Mouse (Mus musculus): ENCODE data around the gene Klhl29. TPM values are rescaled to one million over a fixed set of nuclear protein-coding genes. Genes with fewer than 3 reads are reported as not detected.
A peak's percentile ranks its signal among the peaks of the same experiment; 100 is the strongest.

Gene Klhl29
- not detected in 2 replicates for polyA plus RNA-seq (2012; ENCODE audit: insufficient read depth, insufficient read length, missing spikeins)

- Histone ChIP-seq H3K27ac (ENCODE audit: insufficient read depth, low read depth, low read length) (no peak within 1 kb of the TSS), H3K4me1 (ENCODE audit: control insufficient read depth, insufficient read depth, low read length) (no peaks in the 10 kb centered on the region), H3K4me3 (ENCODE audit: insufficient read depth, low read length) (no peak within 1 kb of the TSS)
- TF ChIP-seq POLR2A (IDR thresholded peaks at IDR 0.05; ENCODE audit: borderline replicate concordance, low read depth, low read length): no peak
- no peak for TF ChIP-seq CTCF (IDR thresholded peaks at IDR 0.05; ENCODE audit: low read depth, low read length)
Measured at GRCm38 (mm10) chr12:5375616-5376461, at the start of gene Klhl29. TSS of gene Klhl29 (minus strand) at chr12:5375682.

GRCm38 (mm10) chr12:5425276-5425675 is 49.8 kb upstream of the Klhl29 start:
- H3K4me3 ChIP-seq (ENCODE audit: insufficient read depth, low read length): no peak overlapping the region
- H3K27ac ChIP-seq (ENCODE audit: insufficient read depth, low read depth, low read length): no peak overlapping the region
- TF ChIP-seq POLR2A (IDR thresholded peaks at IDR 0.05; ENCODE audit: borderline replicate concordance, low read depth, low read length): no peak
- TF ChIP-seq CTCF (IDR thresholded peaks at IDR 0.05; ENCODE audit: low read depth, low read length): no peak
- H3K4me1 ChIP-seq (ENCODE audit: control insufficient read depth, insufficient read depth, low read length): no peaks in the 10 kb centered on the region

- TF ChIP-seq CTCF (IDR thresholded peaks at IDR 0.05; ENCODE audit: low read depth, low read length) (no peak), POLR2A (IDR thresholded peaks at IDR 0.05; ENCODE audit: borderline replicate concordance, low read depth, low read length) (no peak)
- H3K4me1 ChIP-seq (ENCODE audit: control insufficient read depth, insufficient read depth, low read length): no peaks in the 10 kb centered on the region
- H3K27ac ChIP-seq (ENCODE audit: insufficient read depth, low read depth, low read length): no peak overlapping the region
- no peak overlapping the region for H3K4me3 ChIP-seq (ENCODE audit: insufficient read depth, low read length)
Measured at GRCm38 (mm10) chr12:5415806-5416205, 40.3 kb upstream of the Klhl29 start.

GRCm38 (mm10) chr12:5413976-5414375 is 38.5 kb upstream of the Klhl29 start:
- no peaks in the 10 kb centered on the region for H3K4me1 ChIP-seq (ENCODE audit: control insufficient read depth, insufficient read depth, low read length)
- H3K27ac ChIP-seq (ENCODE audit: insufficient read depth, low read depth, low read length): no peak overlapping the region
- TF ChIP-seq POLR2A (IDR thresholded peaks at IDR 0.05; ENCODE audit: borderline replicate concordance, low read depth, low read length): no peak
- TF ChIP-seq CTCF (IDR thresholded peaks at IDR 0.05; ENCODE audit: low read depth, low read length): no peak
- no peak overlapping the region for H3K4me3 ChIP-seq (ENCODE audit: insufficient read depth, low read length)

- Histone ChIP-seq H3K4me1 (ENCODE audit: control insufficient read depth, insufficient read depth, low read length) (no peaks in the 10 kb centered on the region), H3K27ac (ENCODE audit: insufficient read depth, low read depth, low read length) (no peak overlapping the region), H3K4me3 (ENCODE audit: insufficient read depth, low read length) (no peak overlapping the region)
- no peak for TF ChIP-seq POLR2A (IDR thresholded peaks at IDR 0.05; ENCODE audit: borderline replicate concordance, low read depth, low read length)
- no peak for TF ChIP-seq CTCF (IDR thresholded peaks at IDR 0.05; ENCODE audit: low read depth, low read length)
Measured at GRCm38 (mm10) chr12:5411761-5412537, 36.5 kb upstream of the Klhl29 start.

- no peak overlapping the region for H3K4me3 ChIP-seq (ENCODE audit: insufficient read depth, low read length)
- no peaks in the 10 kb centered on the region for H3K4me1 ChIP-seq (ENCODE audit: control insufficient read depth, insufficient read depth, low read length)
- no peak overlapping the region for H3K27ac ChIP-seq (ENCODE audit: insufficient read depth, low read depth, low read length)
- TF ChIP-seq CTCF (IDR thresholded peaks at IDR 0.05; ENCODE audit: low read depth, low read length): no peak
- TF ChIP-seq POLR2A (IDR thresholded peaks at IDR 0.05; ENCODE audit: borderline replicate concordance, low read depth, low read length): no peak
Measured at GRCm38 (mm10) chr12:5411346-5411745, 35.9 kb upstream of the Klhl29 start.

GRCm38 (mm10) chr12:5410391-5411115 is 35.1 kb upstream of the Klhl29 start:
- Histone ChIP-seq H3K4me1 (ENCODE audit: control insufficient read depth, insufficient read depth, low read length) (no peaks in the 10 kb centered on the region), H3K4me3 (ENCODE audit: insufficient read depth, low read length) (no peak overlapping the region), H3K27ac (ENCODE audit: insufficient read depth, low read depth, low read length) (no peak overlapping the region)
- TF ChIP-seq CTCF (IDR thresholded peaks at IDR 0.05; ENCODE audit: low read depth, low read length): peak; percentile 68
- TF ChIP-seq POLR2A (IDR thresholded peaks at IDR 0.05; ENCODE audit: borderline replicate concordance, low read depth, low read length): no peak

GRCm38 (mm10) chr12:5407175-5407574 is 31.7 kb upstream of the Klhl29 start:
- no peak for TF ChIP-seq CTCF (IDR thresholded peaks at IDR 0.05; ENCODE audit: low read depth, low read length)

GRCm38 (mm10) chr12:5397423-5397822 is 21.9 kb upstream of the Klhl29 start:
- H3K4me3 ChIP-seq (ENCODE audit: insufficient read depth, low read length): no peak overlapping the region
- TF ChIP-seq POLR2A (IDR thresholded peaks at IDR 0.05; ENCODE audit: borderline replicate concordance, low read depth, low read length) (no peak), CTCF (IDR thresholded peaks at IDR 0.05; ENCODE audit: low read depth, low read length) (no peak)

More at GRCm38 (mm10) chr12:5407175-5407574, 31.7 kb upstream of the Klhl29 start:
- H3K4me1 ChIP-seq (ENCODE audit: control insufficient read depth, insufficient read depth, low read length): no peaks in the 10 kb centered on the region
- H3K4me3 ChIP-seq (ENCODE audit: insufficient read depth, low read length): no peak overlapping the region
- no peak overlapping the region for H3K27ac ChIP-seq (ENCODE audit: insufficient read depth, low read depth, low read length)

More at GRCm38 (mm10) chr12:5397423-5397822, 21.9 kb upstream of the Klhl29 start:
- no peak overlapping the region for H3K27ac ChIP-seq (ENCODE audit: insufficient read depth, low read depth, low read length)
- H3K4me1 ChIP-seq (ENCODE audit: control insufficient read depth, insufficient read depth, low read length): no peaks in the 10 kb centered on the region
